Mouse (Mus musculus): Measurements from ENCODE around the gene Tbc1d9.
"Not testable (repeated sequence)": the region's sequence is repeated elsewhere in the genome, so short reads cannot be mapped to it uniquely, and the experiment has no call there.

The Tbc1d9 gene

GRCm38 (mm10) chr8:83227336-83227735 is 62.2 kb downstream of the Tbc1d9 start:
- no peak for DNase-seq (ENCODE audit: low spot score in 2 of 2)

DNA sequence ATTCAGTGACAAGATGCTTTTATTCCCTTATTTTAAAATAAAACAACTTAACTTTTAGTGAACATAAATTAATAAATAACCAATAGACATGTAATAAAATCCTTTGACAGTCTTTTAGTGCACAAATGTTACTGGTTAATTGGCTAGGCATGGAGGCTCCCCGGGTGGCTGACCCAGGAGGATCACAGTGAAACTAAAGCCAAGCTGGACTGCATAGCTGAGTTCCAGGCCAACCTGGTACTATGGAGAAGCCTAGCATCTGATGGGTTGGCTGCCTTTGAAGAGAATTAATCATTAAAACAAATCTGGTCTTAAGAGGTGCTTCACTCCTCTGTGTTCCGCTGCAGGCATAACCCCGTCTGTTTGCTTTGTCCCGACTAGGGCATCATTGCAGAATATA is 67.9 kb downstream of the Tbc1d9 start:
- no peak for DNase-seq (ENCODE audit: low spot score in 2 of 2)

GRCm38 (mm10) chr8:83239341-83239740 is 74.2 kb downstream of the Tbc1d9 start:
- no peak for DNase-seq (ENCODE audit: low spot score in 2 of 2)

DNA sequence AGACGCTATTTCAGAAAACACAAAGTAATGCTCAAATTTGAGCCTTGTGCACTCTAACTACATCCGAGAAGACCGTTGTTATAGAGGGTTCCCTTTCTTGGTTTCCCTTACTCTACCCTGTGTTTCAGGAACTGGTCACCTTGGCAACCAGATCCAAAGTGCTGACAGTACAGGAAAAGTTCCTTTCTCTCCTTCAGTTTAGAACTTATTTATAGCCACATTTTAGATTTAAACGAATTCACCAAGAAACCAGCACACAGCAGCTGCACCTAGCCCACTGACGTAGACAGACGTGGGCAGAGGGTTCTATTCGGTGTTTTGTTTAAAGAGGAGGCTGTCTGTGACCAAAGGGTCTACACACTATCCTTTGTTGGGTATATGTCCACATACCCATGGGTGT is 79.0 kb downstream of the Tbc1d9 start:
- DNase-seq (ENCODE audit: low spot score in 2 of 2) = peak in 1 of 2 experiments; percentile 18

DNA sequence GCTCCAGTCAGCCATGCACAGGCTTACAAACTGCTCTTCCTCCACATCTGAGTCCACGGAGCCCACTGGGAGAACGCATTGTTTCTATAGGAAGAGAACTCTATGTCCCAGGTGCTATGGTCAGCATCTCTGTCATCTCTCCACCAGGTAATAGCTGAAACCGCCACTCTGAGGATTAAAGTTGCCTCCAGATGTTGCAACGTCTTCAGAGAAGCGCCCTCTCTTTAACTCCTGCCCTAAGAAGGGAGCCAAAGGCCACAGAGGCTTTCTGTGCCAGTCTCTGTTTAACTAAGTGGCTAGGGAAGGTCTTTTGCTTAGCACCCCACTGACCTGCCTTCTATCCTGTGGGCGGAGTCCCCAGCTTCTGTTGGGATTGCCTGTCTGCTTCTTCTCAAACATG is 85.7 kb downstream of the Tbc1d9 start:
- DNase-seq (ENCODE audit: low spot score in 2 of 2) = no peak

DNA sequence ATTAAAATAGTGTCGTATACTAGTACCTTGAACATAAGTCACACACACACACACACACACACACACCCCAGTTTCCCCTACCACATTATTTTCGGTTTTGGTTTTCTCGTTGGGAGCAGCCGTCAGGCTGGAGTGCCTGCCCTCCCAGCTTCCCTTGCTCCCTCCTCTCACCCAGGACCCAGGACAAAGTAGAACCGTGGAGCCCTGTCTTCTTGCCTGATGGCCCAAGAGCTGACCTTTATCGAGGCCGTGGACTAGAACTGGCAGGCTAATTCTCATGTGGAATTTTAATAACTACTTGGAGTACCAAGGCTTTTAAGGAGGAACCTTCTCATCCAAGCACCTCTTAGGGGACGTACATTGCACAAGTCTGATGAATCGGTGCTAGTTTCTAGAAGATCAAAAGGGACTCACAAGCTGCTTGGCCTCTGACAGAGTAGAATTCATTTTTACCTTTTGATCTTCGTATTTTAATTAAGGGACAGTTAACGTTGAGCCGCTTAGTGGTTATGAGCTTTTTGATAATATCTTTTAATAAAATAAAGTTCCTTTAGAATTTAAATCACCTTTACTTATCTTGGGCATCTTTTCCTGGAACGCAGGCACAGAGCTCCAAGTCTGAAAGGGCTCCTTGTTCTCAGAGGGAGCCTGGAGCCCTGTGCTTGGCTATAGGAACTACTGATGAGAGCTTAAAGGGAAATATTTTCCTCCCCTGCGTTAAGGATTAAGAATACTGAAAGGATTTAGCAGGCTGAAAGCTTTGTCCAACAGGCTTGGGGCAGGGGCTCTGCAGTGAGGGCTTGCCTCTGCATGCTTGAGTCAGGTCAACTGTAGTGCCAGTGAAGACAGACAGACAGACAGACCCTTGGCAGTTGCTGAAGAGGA is 86.5 kb downstream of the Tbc1d9 start:
- no peak for DNase-seq (ENCODE audit: low spot score in 2 of 2)

DNA sequence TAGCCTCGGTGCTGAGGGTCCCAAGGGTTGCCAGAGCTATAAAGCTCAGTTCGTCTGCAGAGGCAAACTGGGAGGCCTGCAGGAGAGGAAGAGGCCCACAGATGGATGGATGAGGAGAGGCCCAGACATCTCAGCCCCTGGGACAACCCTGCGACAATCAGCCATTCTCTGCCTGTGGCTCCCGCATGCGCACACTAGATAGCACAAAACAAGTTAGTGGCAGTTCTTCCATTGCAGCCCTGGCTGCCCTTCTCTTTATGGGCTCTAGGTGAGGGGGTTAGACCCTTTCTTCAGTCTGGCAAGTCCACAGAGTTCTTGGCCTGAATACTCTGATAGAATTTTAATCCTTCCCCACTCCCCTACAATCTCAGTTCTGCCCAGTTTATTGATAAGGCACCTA is 87.6 kb downstream of the Tbc1d9 start:
- no peak for DNase-seq (ENCODE audit: low spot score in 2 of 2)

GRCm38 (mm10) chr8:83257631-83258030 is 92.5 kb downstream of the Tbc1d9 start:
- no peak for DNase-seq (ENCODE audit: low spot score in 2 of 2)

DNA sequence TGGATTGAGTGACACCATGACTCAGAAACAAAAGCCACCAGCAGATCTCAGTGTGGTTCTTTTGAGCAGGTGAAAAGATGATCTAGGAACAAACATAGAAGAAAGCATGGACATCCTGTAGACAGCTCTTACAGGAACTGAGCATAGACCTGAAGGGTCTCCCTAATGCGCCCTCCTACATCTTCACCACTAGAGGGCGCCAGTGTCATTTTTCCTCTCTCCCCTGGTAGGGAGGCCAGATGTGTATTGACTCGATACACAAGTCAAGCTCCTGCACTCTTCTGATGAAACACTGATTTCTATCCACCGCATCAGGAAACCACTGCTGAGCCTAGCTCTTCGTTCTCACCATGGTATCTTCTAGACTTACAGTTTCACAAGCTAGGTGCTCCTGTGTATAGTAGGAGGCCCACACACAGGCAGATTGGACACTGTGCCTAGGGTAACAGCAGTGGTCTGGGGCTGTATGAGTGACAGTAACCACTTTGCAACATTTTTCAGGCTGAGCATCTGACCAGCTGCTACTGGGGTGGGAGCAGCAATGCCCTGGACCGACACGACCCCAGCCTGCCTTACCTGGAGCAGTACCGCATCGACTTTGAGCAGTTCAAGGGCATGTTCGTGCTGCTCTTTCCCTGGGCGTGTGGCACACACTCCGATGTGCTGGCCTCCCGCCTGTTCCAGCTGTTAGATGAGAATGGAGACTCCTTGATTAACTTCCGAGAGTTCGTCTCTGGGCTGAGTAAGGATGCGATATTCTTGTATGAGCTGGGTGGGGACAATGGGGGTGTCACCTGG is 95.5 kb downstream of the Tbc1d9 start:
- peak in 1 of 2 experiments; percentile 46 for DNase-seq (ENCODE audit: low spot score in 2 of 2)

- DNase-seq (ENCODE audit: low spot score in 2 of 2) = no peak
Measured at GRCm38 (mm10) chr8:83271172-83271571, 106.0 kb downstream of the Tbc1d9 start.

- no peak for DNase-seq (ENCODE audit: low spot score in 2 of 2)
Measured at GRCm38 (mm10) chr8:83272464-83272863, 107.3 kb downstream of the Tbc1d9 start.

DNA sequence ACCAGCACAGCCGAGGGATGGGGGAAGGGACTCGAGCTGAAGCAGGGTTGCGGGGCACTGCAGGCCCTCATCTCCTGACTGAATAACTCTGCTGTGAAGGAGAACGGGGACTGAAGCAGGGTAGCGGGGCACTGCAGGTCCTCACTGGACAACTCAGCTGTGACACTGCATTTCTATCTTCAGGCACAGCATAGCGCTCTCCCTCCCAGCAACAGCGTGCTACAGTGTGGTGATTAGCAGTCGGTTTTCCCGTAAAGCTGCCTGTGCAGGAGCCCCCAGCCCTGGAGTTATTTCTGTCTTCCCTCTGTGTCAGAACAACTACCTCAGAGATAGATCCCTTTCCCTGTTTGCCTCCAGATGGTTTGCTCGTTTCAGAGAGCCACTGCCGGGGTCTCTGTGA is 109.3 kb downstream of the Tbc1d9 start:
- DNase-seq (ENCODE audit: low spot score in 2 of 2) = no peak

DNA sequence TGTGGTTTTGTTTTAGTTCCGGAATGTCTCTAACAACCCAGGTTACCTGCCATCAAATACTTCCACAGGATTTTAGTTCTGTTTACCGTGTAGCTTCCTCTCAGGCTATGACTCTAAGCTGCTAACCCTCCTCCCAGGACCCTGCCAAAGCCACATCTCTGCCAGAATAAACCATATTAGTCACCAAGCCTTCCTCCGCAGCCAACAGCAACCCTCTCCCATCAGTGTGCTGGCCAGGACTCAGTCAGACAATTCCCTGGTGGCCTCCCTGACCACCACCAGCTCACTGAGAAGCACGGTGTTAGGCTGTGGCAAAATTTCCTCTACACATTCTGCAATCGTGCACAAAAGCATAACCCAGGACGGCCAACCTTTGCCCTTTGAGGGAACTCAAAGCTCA is 113.3 kb downstream of the Tbc1d9 start:
- no peak for DNase-seq (ENCODE audit: low spot score in 2 of 2)

- DNase-seq (ENCODE audit: low spot score in 2 of 2) = no peak
Measured at GRCm38 (mm10) chr8:83285391-83285790, 120.2 kb downstream of the Tbc1d9 start.

DNA sequence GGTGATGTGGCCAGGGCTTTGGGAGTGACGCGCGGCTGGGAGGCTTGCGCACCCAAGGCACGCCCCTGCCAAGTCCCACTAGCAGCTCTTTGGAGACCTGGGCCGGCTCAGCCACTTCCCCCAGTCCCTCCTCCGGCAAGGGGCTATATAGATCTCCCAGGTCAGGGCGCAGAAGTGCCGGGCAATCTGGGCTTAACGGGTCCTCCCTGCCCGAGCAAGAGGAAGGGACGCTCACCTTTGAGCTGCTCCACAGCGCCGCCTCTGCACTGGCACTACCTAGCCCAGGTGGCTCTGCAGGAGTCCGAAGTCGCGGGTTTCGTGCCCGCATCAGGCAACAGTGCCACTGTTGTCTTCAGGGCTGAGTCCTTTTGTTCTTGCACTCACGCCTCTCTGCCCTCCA is 125.0 kb downstream of the Tbc1d9 start, which contains the start of gene Ucp1:
Ucp1 (plus strand) TSS at position 177 of the 400 bp plus-strand sequence.
- DNase-seq (ENCODE audit: low spot score in 2 of 2) = no peak

- no peak for DNase-seq (ENCODE audit: low spot score in 2 of 2)
Measured at GRCm38 (mm10) chr8:83297375-83297774, 132.2 kb downstream of the Tbc1d9 start.

- no peak for DNase-seq (ENCODE audit: low spot score in 2 of 2)
Measured at GRCm38 (mm10) chr8:83300135-83300534, 135.0 kb downstream of the Tbc1d9 start.

GRCm38 (mm10) chr8:83304946-83305345 is 139.8 kb downstream of the Tbc1d9 start:
- no peak for DNase-seq (ENCODE audit: low spot score in 2 of 2)

GRCm38 (mm10) chr8:83309836-83310235 is 144.7 kb downstream of the Tbc1d9 start:
- no peak for DNase-seq (ENCODE audit: low spot score in 2 of 2)

DNA sequence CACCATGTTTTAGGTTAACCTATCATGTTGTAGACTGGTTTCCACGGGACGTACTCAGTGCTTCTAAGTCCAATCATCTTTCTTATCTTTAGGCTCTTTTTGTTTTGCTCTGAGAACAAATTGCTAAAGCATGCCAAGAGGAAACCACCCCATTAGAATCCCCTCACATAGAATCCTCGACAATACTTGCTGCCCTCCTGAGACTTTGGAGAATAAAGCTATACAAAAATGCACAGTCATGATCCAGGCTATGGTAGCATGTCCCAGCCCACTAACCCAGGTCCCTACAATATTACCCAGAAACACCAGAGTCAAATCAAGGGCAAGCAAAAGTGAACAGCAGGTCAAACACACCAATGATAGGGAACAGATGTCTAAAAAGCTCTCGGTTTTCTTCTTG is 149.9 kb downstream of the Tbc1d9 start:
- not testable (repeated sequence) for DNase-seq (ENCODE audit: low spot score in 2 of 2)

GRCm38 (mm10) chr8:83315691-83316090 is 150.5 kb downstream of the Tbc1d9 start:
- DNase-seq (ENCODE audit: low spot score in 2 of 2) = no peak

- no peak for DNase-seq (ENCODE audit: low spot score in 2 of 2)
Measured at GRCm38 (mm10) chr8:83320543-83320942, 155.4 kb downstream of the Tbc1d9 start.

DNA sequence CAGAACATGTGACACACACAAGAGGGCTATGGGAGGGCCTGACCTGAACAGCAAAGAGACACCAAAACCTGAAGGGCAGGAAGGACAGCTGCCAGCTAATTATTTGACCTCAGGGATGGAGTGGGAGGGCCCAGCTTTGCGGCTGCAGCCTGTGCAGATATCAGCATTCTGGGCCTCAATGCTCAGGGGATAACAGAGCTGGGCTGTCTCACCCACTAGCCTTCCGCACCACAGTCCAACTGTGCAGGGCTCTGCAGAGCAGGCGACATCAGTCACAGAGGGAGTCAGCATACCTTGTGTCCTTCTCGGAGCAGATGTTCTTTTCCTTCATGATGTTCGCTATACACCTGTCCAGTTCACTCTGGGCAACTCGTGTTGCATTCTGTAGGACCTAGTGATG is 157.2 kb downstream of the Tbc1d9 start:
- no peak for DNase-seq (ENCODE audit: low spot score in 2 of 2)

Measured in frontal cortex, postnatal 25 days (tissue).